In the genomic region with DNA sequence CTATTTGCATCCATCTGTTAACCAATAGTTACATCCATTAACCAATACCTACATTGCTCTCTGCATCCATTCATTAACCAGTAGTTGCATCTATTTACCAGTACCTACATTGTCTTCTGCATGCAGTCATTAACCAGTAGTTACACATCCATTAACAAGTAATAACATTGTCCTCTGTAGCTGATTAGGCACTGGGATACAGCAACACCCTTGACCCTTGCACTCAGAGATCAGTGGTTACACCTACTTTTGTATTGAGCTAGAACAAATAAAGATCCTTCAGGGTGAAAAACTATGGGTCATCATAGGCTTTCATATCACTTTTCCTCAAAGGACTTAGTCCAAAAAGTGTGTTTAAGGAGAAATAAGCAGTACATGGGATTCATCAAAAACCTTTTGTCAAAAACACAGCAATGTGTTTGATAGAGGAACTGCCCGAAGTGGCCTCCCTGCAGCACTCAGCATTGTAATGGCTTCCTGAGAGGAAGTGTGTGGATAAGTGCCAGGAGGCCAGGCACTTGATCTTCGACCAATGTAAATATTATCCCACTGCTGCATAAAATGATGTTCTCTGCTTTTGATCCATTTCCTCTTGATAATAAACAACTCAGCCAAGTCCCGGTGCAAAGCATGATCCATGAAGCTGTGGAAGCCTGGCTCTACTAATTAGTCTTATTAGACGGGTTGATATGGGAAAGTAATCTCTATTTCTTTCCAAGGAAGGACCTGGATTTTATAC, we compare ENCODE assay signal across 10 mouse cellular contexts.
A peak's percentile ranks its signal among the peaks of the same experiment; 100 is the strongest.
DNase-seq lines count a peak whose midpoint lies in the region; ATAC-seq and TF ChIP-seq lines count a peak whose summit lies in the region.
"Had no signal": no experiment of that assay in that cellular context is flagged by ENCODE, and none has a peak within 500 bp of the region (broad histone marks: within the 10 kb centered on the region; RNA-seq: fewer than 3 reads in every experiment).

No protein-coding gene starts in this region.

- no peaks in the 10 kb centered on the region for H3K4me1 ChIP-seq in lung, embryonic 14.5 days (ENCODE audit: insufficient read depth)
- H3K4me1 ChIP-seq: liver, embryonic 13.5 days; neural tube, embryonic 12.5 days had no signal

- no peak for TF ChIP-seq CTCF in lung, embryonic 14.5 days (IDR thresholded peaks at IDR 0.05; ENCODE audit: low read depth)

- no peak overlapping the region for H3K4me2 ChIP-seq in lung, embryonic 14.5 days
- H3K4me2 ChIP-seq: liver, embryonic 13.5 days; neural tube, embryonic 12.5 days had no signal

- peak; percentile 95 for ATAC-seq in common myeloid progenitor, adult 5-6 weeks (replicated peaks; ENCODE audit: low read depth, poor library complexity, severe bottlenecking)
- ATAC-seq in hematopoietic stem cell, adult 5-6 weeks (replicated peaks in 1 of 2; ENCODE audit: insufficient read depth in 1 of 2, low FRiP score in 2 of 2, low TSS enrichment in 1 of 2, low read depth in 1 of 2, poor library complexity in 2 of 2, severe bottlenecking in 2 of 2): peak; percentile 82 to 94
- peak; percentile 89 for ATAC-seq in lung, embryonic 14.5 days (ENCODE audit: insufficient read depth)

- H3K9me3 ChIP-seq in lung, embryonic 14.5 days (ENCODE audit: low read depth, low read length): no peaks in the 10 kb centered on the region
- H3K9me3 ChIP-seq: liver, embryonic 13.5 days; neural tube, embryonic 12.5 days had no signal

- H3K27me3 ChIP-seq in lung, embryonic 14.5 days (ENCODE audit: insufficient read depth, low read length): no peaks in the 10 kb centered on the region
- H3K27me3 ChIP-seq: liver, embryonic 13.5 days; neural tube, embryonic 12.5 days had no signal

- no peak overlapping the region for H3K27ac ChIP-seq in lung, embryonic 14.5 days (ENCODE audit: low read depth)
- H3K27ac ChIP-seq: liver, embryonic 13.5 days; neural tube, embryonic 12.5 days had no signal

- no peak overlapping the region for H3K9ac ChIP-seq in lung, embryonic 14.5 days
- H3K9ac ChIP-seq: liver, embryonic 13.5 days; neural tube, embryonic 12.5 days had no signal

- DNase-seq in embryo, embryonic 11 days: peak; percentile 4
- DNase-seq in embryo, embryonic 9.5 days (ENCODE audit: extremely low spot score): no peak
- DNase-seq in lung, embryonic 14.5 days: peak; percentile 80
- DNase-seq in left cerebral cortex, adult 18-20 months (ENCODE audit: low spot score in 2 of 2): no peak
- DNase-seq in retina, postnatal 1 day: no peak
- no peak for DNase-seq in layer of hippocampus, adult 8-10 months (ENCODE audit: low spot score in 2 of 2)
- DNase-seq: liver, embryonic 13.5 days had no signal

- 7% methylated on average over 4 of the region's 4 CpGs for WGBS in lung, embryonic 14.5 days

- no peak overlapping the region for H3K4me3 ChIP-seq in lung, embryonic 14.5 days (ENCODE audit: low read depth, low read length)
- H3K4me3 ChIP-seq: liver, embryonic 13.5 days; neural tube, embryonic 12.5 days had no signal

- no peaks in the 10 kb centered on the region for H3K36me3 ChIP-seq in lung, embryonic 14.5 days (ENCODE audit: insufficient read depth)
- H3K36me3 ChIP-seq: liver, embryonic 13.5 days; neural tube, embryonic 12.5 days had no signal

Comparison
In these comparisons a context has a peak if more than half of its experiments do, and no peak if none do; other contexts are left out.
1. DNase-seq: peak in embryo, embryonic 11 days (single experiment) and lung, embryonic 14.5 days (single experiment); none in embryo, embryonic 9.5 days (single experiment), left cerebral cortex, adult 18-20 months (0 of 2), retina, postnatal 1 day (single experiment) and layer of hippocampus, adult 8-10 months (0 of 2).
2. Peak in every context shown above with its lines, with median percentiles within 50 percentile points of each other: ATAC-seq.